18 mouse cellular contexts compared by ENCODE assay signal in the genomic region with DNA sequence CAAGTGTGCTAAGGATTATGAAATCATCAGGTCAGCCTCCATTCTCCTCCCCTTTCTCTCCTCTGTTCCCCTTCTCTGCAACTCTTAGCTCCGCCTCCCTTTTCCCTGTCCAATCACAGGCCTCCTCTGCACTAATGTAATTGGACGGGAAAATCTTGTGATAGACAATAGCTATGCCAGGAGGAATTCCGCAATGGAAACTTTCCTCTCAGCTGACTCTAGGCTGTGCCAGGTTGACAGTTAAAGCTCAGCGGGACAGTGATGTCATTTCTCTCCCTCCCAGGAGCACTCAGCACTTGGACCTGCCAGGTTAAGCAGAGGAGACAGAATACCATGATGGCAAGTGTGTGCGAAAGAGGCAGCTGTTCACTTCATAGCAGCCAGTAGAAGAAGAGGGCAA.
DNase-seq lines count a peak whose midpoint lies in the region.
"Had no signal": no experiment of that assay in that cellular context is flagged by ENCODE, and none has a peak within 500 bp of the region (broad histone marks: within the 10 kb centered on the region; RNA-seq: fewer than 3 reads in every experiment).

No protein-coding gene starts in this region.

- H3K4me3 ChIP-seq in heart, embryonic 10.5 days = no peak overlapping the region
- H3K4me3 ChIP-seq: forebrain, embryonic 15.5 days; liver, embryonic 12.5 days; midbrain, embryonic 15.5 days; neural tube, embryonic 15.5 days; stomach, embryonic 15.5 days had no signal

- no peak overlapping the region for H3K27ac ChIP-seq in heart, embryonic 10.5 days
- H3K27ac ChIP-seq: forebrain, embryonic 15.5 days; hindbrain, postnatal 0 days; liver, embryonic 12.5 days; midbrain, embryonic 15.5 days; neural tube, embryonic 15.5 days; stomach, embryonic 15.5 days had no signal

- DNase-seq in adrenal gland, adult 2 months = peak; percentile 14
- no peak for DNase-seq in adrenal gland, postnatal 4 days (ENCODE audit: low spot score in 2 of 2)
- DNase-seq in heart, adult 11 months = peak; percentile 74
- no peak for DNase-seq in heart, embryonic 10.5 days (ENCODE audit: low spot score)
- peak; percentile 46 for DNase-seq in heart, postnatal 4 days
- DNase-seq in heart, adult 9 months (ENCODE audit: low spot score in 2 of 2) = no peak
- peak; percentile 13 for DNase-seq in Muller cell, postnatal 12 days (ENCODE audit: inconsistent ontology term)
- DNase-seq in right cerebral cortex, postnatal 10 days (ENCODE audit: low spot score in 2 of 2) = no peak
- DNase-seq: cerebellum, adult 9-11 months; gastrocnemius, postnatal 25 days; lung, adult 2 months had no signal

- no peaks in the 10 kb centered on the region for H3K27me3 ChIP-seq in heart, embryonic 10.5 days (ENCODE audit: insufficient read depth, poor library complexity, severe bottlenecking)
- H3K27me3 ChIP-seq: forebrain, embryonic 15.5 days; liver, embryonic 12.5 days; midbrain, embryonic 15.5 days; neural tube, embryonic 15.5 days; Patski; stomach, embryonic 15.5 days had no signal

- peaks cover 6% of the 10 kb centered on the region; the same call in 1 of the 2 replicates for H3K9me3 ChIP-seq in heart, embryonic 10.5 days
- H3K9me3 ChIP-seq: forebrain, embryonic 15.5 days; liver, embryonic 12.5 days; midbrain, embryonic 15.5 days; stomach, embryonic 15.5 days had no signal

- WGBS in heart, embryonic 10.5 days = 65% methylated on average over 5 of the region's 5 CpGs

- no peaks in the 10 kb centered on the region for H3K36me3 ChIP-seq in heart, embryonic 10.5 days
- H3K36me3 ChIP-seq: forebrain, embryonic 15.5 days; liver, embryonic 12.5 days; midbrain, embryonic 15.5 days; neural tube, embryonic 15.5 days; stomach, embryonic 15.5 days had no signal

- H3K4me1 ChIP-seq in heart, embryonic 10.5 days = peaks cover 6% of the 10 kb centered on the region
- H3K4me1 ChIP-seq: forebrain, embryonic 15.5 days; neural tube, embryonic 15.5 days; stomach, embryonic 15.5 days had no signal

Comparison
In these comparisons a context has a peak if more than half of its experiments do, and no peak if none do; other contexts are left out.
1. DNase-seq: peak in adrenal gland, adult 2 months (single experiment), heart, adult 11 months (single experiment), heart, postnatal 4 days (single experiment) and Muller cell, postnatal 12 days (single experiment); none in adrenal gland, postnatal 4 days (0 of 2), heart, embryonic 10.5 days (single experiment), heart, adult 9 months (0 of 2) and right cerebral cortex, postnatal 10 days (0 of 2).